Mouse (Mus musculus): ENCODE measurements around the gene Naa80. TPM values are rescaled to one million over a fixed set of nuclear protein-coding genes. Genes with fewer than 3 reads are reported as not detected.

Gene Naa80
- polyA plus RNA-seq, 1 experiment from 2014 or later = 13.9 TPM

DNA sequence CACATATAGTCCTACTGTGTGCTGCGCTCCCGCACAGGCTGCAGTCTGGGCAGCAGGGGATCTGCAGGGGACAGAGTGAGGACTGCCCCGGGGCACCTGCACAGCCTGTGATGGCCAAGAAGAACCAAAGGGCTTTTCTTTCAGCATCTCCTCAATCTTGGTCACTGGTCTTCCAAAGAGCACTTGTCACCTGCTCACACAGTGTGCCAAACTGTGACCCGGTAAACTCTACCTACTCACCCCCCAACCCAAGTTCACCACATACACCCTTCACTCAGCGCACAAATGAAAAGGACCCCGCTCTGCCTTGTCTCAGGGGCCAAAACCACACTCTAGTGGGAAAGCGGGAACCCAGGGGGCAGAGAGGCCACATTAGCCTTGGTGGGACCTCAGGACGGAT lies 53.2 kb downstream of the Naa80 start:
- ATAC-seq (ENCODE audit: extremely low read depth, insufficient number of reproducible peaks, low FRiP score, low TSS enrichment) = no peak
- Histone ChIP-seq H3K27me3 (replicated peaks) (no peaks in the 10 kb centered on the region), H3K4me1 (peaks cover 77% of the 10 kb centered on the region), H3K4me2 (peak overlapping the region; percentile 78), H3K36me3 (peaks cover 31% of the 10 kb centered on the region; the same call in 1 of the 2 replicates), H3K9ac (peak overlapping the region; percentile 95), H3K9me3 (no peaks in the 10 kb centered on the region), H3K27ac (replicated peaks) (peak overlapping the region; percentile 96; the same call in 1 of the 2 replicates), H3K4me3 (peak overlapping the region; percentile 84; the same call in 1 of the 2 replicates)
- WGBS = 89% methylated on average over 8 of the region's 8 CpGs

DNA sequence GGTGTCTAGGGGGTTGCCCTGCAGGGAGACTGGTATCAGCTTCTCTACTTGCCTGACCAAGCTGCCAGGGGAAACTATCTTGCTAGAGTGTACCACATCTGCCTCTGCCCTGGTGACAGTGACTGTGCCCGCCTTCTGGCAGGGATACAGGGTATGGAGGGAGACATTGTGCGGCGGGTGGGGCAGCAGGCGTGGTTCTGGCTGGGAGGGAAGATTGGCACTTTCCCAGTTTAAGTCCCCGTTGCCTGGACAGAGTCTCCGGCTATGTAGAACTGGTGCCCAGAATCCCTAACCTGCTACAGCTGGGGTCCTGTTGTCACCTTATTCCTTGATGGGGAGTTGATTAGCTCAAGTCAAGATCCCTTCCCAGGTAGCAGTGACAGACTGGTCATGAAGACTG lies 53.8 kb downstream of the Naa80 start:
- ATAC-seq (ENCODE audit: extremely low read depth, insufficient number of reproducible peaks, low FRiP score, low TSS enrichment) = no peak
- 56% methylated on average over 6 of the region's 6 CpGs for WGBS
- peak overlapping the region; percentile 95 for H3K9ac ChIP-seq
- no peaks in the 10 kb centered on the region for H3K27me3 ChIP-seq (replicated peaks)
- H3K4me2 ChIP-seq = peak overlapping the region; percentile 78
- H3K36me3 ChIP-seq = peaks cover 31% of the 10 kb centered on the region; the same call in 1 of the 2 replicates
- peak overlapping the region; percentile 96 for H3K27ac ChIP-seq (replicated peaks)
- H3K4me3 ChIP-seq = peak overlapping the region; percentile 84
- H3K9me3 ChIP-seq = no peaks in the 10 kb centered on the region
- peaks cover 77% of the 10 kb centered on the region for H3K4me1 ChIP-seq

DNA sequence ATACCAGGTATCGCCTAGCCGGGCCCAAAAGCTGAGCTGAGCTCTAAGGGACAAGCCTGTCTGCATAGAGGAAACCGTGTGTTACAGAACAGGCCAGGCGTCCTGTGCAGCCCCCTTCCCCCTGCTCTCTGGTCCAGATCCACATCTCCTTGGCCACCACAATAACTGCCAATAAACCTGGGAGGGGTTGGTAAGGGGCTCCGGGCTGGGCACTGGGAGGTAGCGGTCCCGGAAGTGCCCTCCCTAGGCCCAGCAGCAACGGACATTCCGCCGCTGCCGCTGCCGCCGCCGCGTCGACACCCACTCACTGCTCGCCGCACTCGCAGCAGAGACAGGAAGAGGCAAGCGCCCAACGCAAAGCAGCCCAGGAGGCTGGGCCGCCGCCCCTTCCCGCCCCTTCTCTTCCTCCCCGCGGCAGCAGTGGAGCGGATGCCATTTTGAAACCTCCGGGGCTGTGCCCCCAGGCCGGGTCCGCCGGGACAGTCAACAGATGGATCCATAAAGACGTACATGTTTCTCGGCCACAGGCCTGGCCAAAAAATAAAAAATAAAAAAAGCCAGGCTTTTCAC lies 54.5 kb downstream of the Naa80 start:
- ATAC-seq (ENCODE audit: extremely low read depth, insufficient number of reproducible peaks, low FRiP score, low TSS enrichment) = peak; percentile 14; the same call in 1 of the 2 replicates
- WGBS = 2% methylated on average over 33 of the region's 33 CpGs
- no peaks in the 10 kb centered on the region for H3K9me3 ChIP-seq
- peak overlapping the region; percentile 96 for H3K27ac ChIP-seq (replicated peaks)
- peaks cover 73% of the 10 kb centered on the region for H3K4me1 ChIP-seq
- peak overlapping the region; percentile 78 for H3K4me2 ChIP-seq
- peak overlapping the region; percentile 84 for H3K4me3 ChIP-seq
- H3K27me3 ChIP-seq (replicated peaks) = no peaks in the 10 kb centered on the region
- H3K36me3 ChIP-seq = peaks cover 31% of the 10 kb centered on the region; the same call in 1 of the 2 replicates
- peak overlapping the region; percentile 95 for H3K9ac ChIP-seq

Other genes starting within 250 kb of the Naa80 start
- 11.4 and 12.0 TPM in 2 replicates for gene Hemk1, start 240.5 kb upstream of the Naa80 start, polyA plus RNA-seq (2015; fragmentation: Nextera tagmentation; extraction: Ambion mirVana)
- gene 6430571L13Rik, start 238.3 kb upstream of the Naa80 start, polyA plus RNA-seq (2015; fragmentation: Nextera tagmentation; extraction: Ambion mirVana) = 0.79 and 1.1 TPM in 2 replicates
- 3.8 and 4.1 TPM in 2 replicates for gene Cacna2d2, start 179.3 kb upstream of the Naa80 start, polyA plus RNA-seq (2015; fragmentation: Nextera tagmentation; extraction: Ambion mirVana)
- gene Tmem115, start 44.9 kb upstream of the Naa80 start, polyA plus RNA-seq (2015; fragmentation: Nextera tagmentation; extraction: Ambion mirVana) = 30.4 and 32.3 TPM in 2 replicates
- gene Cyb561d2, start 36.7 kb upstream of the Naa80 start, polyA plus RNA-seq (2015; fragmentation: Nextera tagmentation; extraction: Ambion mirVana) = 17.7 and 19.1 TPM in 2 replicates
- gene Nprl2, start 36.7 kb upstream of the Naa80 start, polyA plus RNA-seq (2015; fragmentation: Nextera tagmentation; extraction: Ambion mirVana) = 27.8 and 27.9 TPM in 2 replicates
- not detected in 2 replicates for gene Zmynd10, start 31.6 kb upstream of the Naa80 start, polyA plus RNA-seq (2015; fragmentation: Nextera tagmentation; extraction: Ambion mirVana)
- 47.6 and 56.1 TPM in 2 replicates for gene Rassf1, start 27.3 kb upstream of the Naa80 start, polyA plus RNA-seq (2015; fragmentation: Nextera tagmentation; extraction: Ambion mirVana)
- 44.5 and 51.6 TPM in 2 replicates for gene Tusc2, start 15.6 kb upstream of the Naa80 start, polyA plus RNA-seq (2015; fragmentation: Nextera tagmentation; extraction: Ambion mirVana)
- 94.0 and 104 TPM in 2 replicates for gene Hyal2, start 10.9 kb upstream of the Naa80 start, polyA plus RNA-seq (2015; fragmentation: Nextera tagmentation; extraction: Ambion mirVana)
- gene Hyal1, start 2.0 kb upstream of the Naa80 start, polyA plus RNA-seq (2015; fragmentation: Nextera tagmentation; extraction: Ambion mirVana) = 6.3 and 7.5 TPM in 2 replicates
- 0.48 and 0.68 TPM in 2 replicates for gene Hyal3, start 1.9 kb downstream of the Naa80 start, polyA plus RNA-seq (2015; fragmentation: Nextera tagmentation; extraction: Ambion mirVana)
- gene Ifrd2, start 8.8 kb downstream of the Naa80 start, polyA plus RNA-seq (2015; fragmentation: Nextera tagmentation; extraction: Ambion mirVana) = 35.7 and 41.3 TPM in 2 replicates
- 9.9 and 11.8 TPM in 2 replicates for gene Sema3b, start 30.3 kb downstream of the Naa80 start, polyA plus RNA-seq (2015; fragmentation: Nextera tagmentation; extraction: Ambion mirVana)
- 387 and 392 TPM in 2 replicates for gene Gnai2, start 56.5 kb downstream of the Naa80 start, polyA plus RNA-seq (2015; fragmentation: Nextera tagmentation; extraction: Ambion mirVana)
- 2.8 and 2.9 TPM in 2 replicates for gene Slc38a3, start 90.6 kb downstream of the Naa80 start, polyA plus RNA-seq (2015; fragmentation: Nextera tagmentation; extraction: Ambion mirVana)
- gene Gnat1, start 100.8 kb downstream of the Naa80 start, polyA plus RNA-seq (2015; fragmentation: Nextera tagmentation; extraction: Ambion mirVana) = 0.90 and 1.3 TPM in 2 replicates
- 4.5 and 6.3 TPM in 2 replicates for gene Sema3f, start 131.6 kb downstream of the Naa80 start, polyA plus RNA-seq (2015; fragmentation: Nextera tagmentation; extraction: Ambion mirVana)
- 121 and 125 TPM in 2 replicates for gene Rbm5, start 192.1 kb downstream of the Naa80 start, polyA plus RNA-seq (2015; fragmentation: Nextera tagmentation; extraction: Ambion mirVana)

Data from heart, embryonic 13.5 days (tissue).